Mouse (Mus musculus) embryo, embryonic 10.5 days (tissue): Measurements from ENCODE around the gene Olfr1280.
"Not testable (repeated sequence)": the region's sequence is repeated elsewhere in the genome, so short reads cannot be mapped to it uniquely, and the experiment has no call there.

Experiments used
- DNase-seq: peaks from one replicate; pipeline ENCODE4 v3.0.0-alpha.2; 2015; ENCODE audit warnings: low spot score

The Olfr1280 gene

GRCm38 (mm10) chr2:111313717-111314116 is at the start of gene Olfr1280:
TSS of gene Olfr1280 (plus strand) at chr2:111314017.
- DNase-seq: no peak

- no peak for DNase-seq
Observed at GRCm38 (mm10) chr2:111274006-111274405, 39.8 kb upstream of the Olfr1280 start, which contains the start of gene Olfr1277. TSS of gene Olfr1277 (minus strand) at chr2:111274106.

- no peak for DNase-seq
Observed at GRCm38 (mm10) chr2:111289836-111290235, 24.0 kb upstream of the Olfr1280 start, which contains the start of gene Olfr1278. TSS of gene Olfr1278 (plus strand) at chr2:111290136.

- no peak for DNase-seq
Observed at GRCm38 (mm10) chr2:111298541-111298940, 15.3 kb upstream of the Olfr1280 start.

GRCm38 (mm10) chr2:111300374-111300773 is 13.4 kb upstream of the Olfr1280 start, which contains the start of gene Olfr1279:
TSS of gene Olfr1279 (plus strand) at chr2:111300635.
- no peak for DNase-seq

GRCm38 (mm10) chr2:111326220-111326619 is 12.4 kb downstream of the Olfr1280 start, which contains the start of gene Olfr1281:
TSS of gene Olfr1281 (plus strand) at chr2:111326520.
- no peak for DNase-seq

GRCm38 (mm10) chr2:111333721-111334120 is 19.9 kb downstream of the Olfr1280 start:
- not testable (repeated sequence) for DNase-seq

- no peak for DNase-seq
Observed at GRCm38 (mm10) chr2:111335976-111336375, 22.2 kb downstream of the Olfr1280 start, which contains the start of gene Olfr1282. TSS of gene Olfr1282 (minus strand) at chr2:111336076.

- DNase-seq: no peak
Observed at GRCm38 (mm10) chr2:111366490-111366889, 52.7 kb downstream of the Olfr1280 start, which contains the start of gene Olfr1283. TSS of gene Olfr1283 (plus strand) at chr2:111366790.

- no peak for DNase-seq
Observed at GRCm38 (mm10) chr2:111375222-111375621, 61.4 kb downstream of the Olfr1280 start, which contains the start of gene Olfr1284. TSS of gene Olfr1284 (plus strand) at chr2:111375522.
